Mouse (Mus musculus) midbrain, embryonic 12.5 days (tissue): Measurements from ENCODE around the gene Creb3l1. TPM values are rescaled to one million over a fixed set of nuclear protein-coding genes. Genes with fewer than 3 reads are reported as not detected.
A peak's percentile ranks its signal among the peaks of the same experiment; 100 is the strongest.

Source experiments
- ATAC-seq: fragments of 200-750 bp; cut with Nextera tagmentation; 2 replicates; pipeline ENCODE4 v1.8.0; 2017; ENCODE audit warnings: low read depth, moderate TSS enrichment, moderate library complexity; ENCODE audit not compliant: low FRiP score
- H3K27ac ChIP-seq: fragments of 300-500 bp; sonication (generic); replicated peaks from 2 replicates; pipeline ENCODE4 v1.5.1; 2016; ENCODE audit warnings: mild to moderate bottlenecking
- H3K27me3 ChIP-seq: fragments of 300-500 bp; sonication (generic); 2 replicates; pipeline ENCODE4 v1.6.1; 2016; ENCODE audit warnings: mild to moderate bottlenecking
- H3K36me3 ChIP-seq: fragments of 300-500 bp; sonication (generic); 2 replicates; pipeline ENCODE4 v1.6.1; 2016
- H3K4me1 ChIP-seq: fragments of 300-500 bp; sonication (generic); 2 replicates; pipeline ENCODE4 v1.6.1; 2016
- H3K4me2 ChIP-seq: fragments of 300-500 bp; sonication (generic); replicated peaks from 2 replicates; pipeline ENCODE4 v1.6.1; 2016; ENCODE audit warnings: mild to moderate bottlenecking, moderate library complexity
- H3K4me3 ChIP-seq: fragments of 300-500 bp; sonication (generic); 2 replicates; pipeline ENCODE4 v1.5.1; 2016; ENCODE audit warnings: mild to moderate bottlenecking
- H3K9ac ChIP-seq: fragments of 300-500 bp; sonication (generic); replicated peaks from 2 replicates; pipeline ENCODE4 v1.6.1; 2016; ENCODE audit warnings: mild to moderate bottlenecking, moderate library complexity
- H3K9me3 ChIP-seq: fragments of 300-500 bp; sonication (generic); 2 replicates; pipeline ENCODE4 v1.6.1; 2016; ENCODE audit warnings: mild to moderate bottlenecking
- WGBS: fragments of 180-500 bp; shearing (Covaris S2); methylation state at CpG from one replicate; pipeline ENCODE4 v1.1.7; 2016; 5-methylcytosine and 5-hydroxymethylcytosine counted together
- polyA plus RNA-seq: library from polyadenylated mRNA; unstranded; fragments of >200 nt; fragmentation: Nextera tagmentation; extraction: Ambion mirVana; gene quantifications from 2 replicates; pipeline ENCODE4 v1.2.1, GENCODE M21; 2016

The Creb3l1 gene
- polyA plus RNA-seq, 1 experiment from 2014 or later, result 2.5 TPM

- Histone ChIP-seq H3K36me3 (no peaks in the 10 kb centered on the region), H3K4me1 (peaks cover 29% of the 10 kb centered on the region), H3K27me3 (no peaks in the 10 kb centered on the region; the same call in 1 of the 2 replicates), H3K27ac (no peak overlapping the region), H3K9me3 (no peaks in the 10 kb centered on the region), H3K4me3 (no peak overlapping the region), H3K4me2 (no peak overlapping the region), H3K9ac (no peak overlapping the region)
- ATAC-seq, result no peak
- 56% methylated on average over 10 of the region's 10 CpGs for WGBS
These were observed 65.4 kb downstream of the Creb3l1 start for GRCm38 (mm10) chr2:91958701-91959457.

- H3K36me3 ChIP-seq, result no peaks in the 10 kb centered on the region
- no peaks in the 10 kb centered on the region for H3K27me3 ChIP-seq
- ATAC-seq, result no peak
- no peaks in the 10 kb centered on the region for H3K9me3 ChIP-seq
- H3K4me3 ChIP-seq, result no peak overlapping the region
- H3K27ac ChIP-seq, result no peak overlapping the region
- H3K4me1 ChIP-seq, result peaks cover 29% of the 10 kb centered on the region
- no peak overlapping the region for H3K4me2 ChIP-seq
- WGBS, result 91% methylated on average over 8 of the region's 8 CpGs
- no peak overlapping the region for H3K9ac ChIP-seq
These were observed 66.3 kb downstream of the Creb3l1 start for GRCm38 (mm10) chr2:91958049-91958448.

GRCm38 (mm10) chr2:91957096-91957495 lies 67.2 kb downstream of the Creb3l1 start:
- no peaks in the 10 kb centered on the region for H3K27me3 ChIP-seq
- no peak overlapping the region for H3K4me2 ChIP-seq
- H3K9ac ChIP-seq, result no peak overlapping the region; the same call in 1 of the 2 replicates
- peaks cover 20% of the 10 kb centered on the region for H3K4me1 ChIP-seq
- H3K9me3 ChIP-seq, result no peaks in the 10 kb centered on the region
- 75% methylated on average over 4 of the region's 4 CpGs for WGBS
- no peak overlapping the region for H3K27ac ChIP-seq
- H3K4me3 ChIP-seq, result no peak overlapping the region
- no peaks in the 10 kb centered on the region for H3K36me3 ChIP-seq
- peak; percentile 31; the same call in 1 of the 2 replicates for ATAC-seq

- WGBS, result 86% methylated on average over 6 of the region's 6 CpGs
- no peak overlapping the region for H3K27ac ChIP-seq
- no peaks in the 10 kb centered on the region for H3K27me3 ChIP-seq
- ATAC-seq, result no peak
- no peaks in the 10 kb centered on the region for H3K9me3 ChIP-seq
- H3K4me3 ChIP-seq, result no peak overlapping the region
- H3K36me3 ChIP-seq, result no peaks in the 10 kb centered on the region
- no peak overlapping the region for H3K9ac ChIP-seq
- no peak overlapping the region for H3K4me2 ChIP-seq
- peaks cover 15% of the 10 kb centered on the region; the same call in 1 of the 2 replicates for H3K4me1 ChIP-seq
These were observed 68.4 kb downstream of the Creb3l1 start for GRCm38 (mm10) chr2:91955875-91956274.

- H3K4me1 ChIP-seq, result peaks cover 21% of the 10 kb centered on the region
- no peak overlapping the region for H3K27ac ChIP-seq
- H3K4me2 ChIP-seq, result no peak overlapping the region
- no peak overlapping the region for H3K9ac ChIP-seq
- H3K9me3 ChIP-seq, result no peaks in the 10 kb centered on the region
- H3K4me3 ChIP-seq, result no peak overlapping the region
- H3K36me3 ChIP-seq, result no peaks in the 10 kb centered on the region
- H3K27me3 ChIP-seq, result no peaks in the 10 kb centered on the region
- WGBS, result 94% methylated on average over 4 of the region's 4 CpGs
- ATAC-seq, result no peak
These were observed 69.1 kb downstream of the Creb3l1 start for GRCm38 (mm10) chr2:91955121-91955591.

- Histone ChIP-seq H3K4me3 (no peak overlapping the region), H3K27me3 (no peaks in the 10 kb centered on the region), H3K9ac (no peak overlapping the region), H3K9me3 (no peaks in the 10 kb centered on the region), H3K4me1 (peaks cover 29% of the 10 kb centered on the region), H3K36me3 (no peaks in the 10 kb centered on the region), H3K4me2 (no peak overlapping the region), H3K27ac (no peak overlapping the region)
- 34% methylated on average over 5 of the region's 5 CpGs for WGBS
- ATAC-seq, result no peak
These were observed 70.5 kb downstream of the Creb3l1 start for GRCm38 (mm10) chr2:91953825-91954224.

- WGBS, result 19% methylated on average over 15 of the region's 15 CpGs
- Histone ChIP-seq H3K9ac (peak overlapping the region; percentile 26; the same call in 1 of the 2 replicates), H3K27ac (peak overlapping the region; percentile 10), H3K4me2 (peak overlapping the region; percentile 28), H3K27me3 (no peaks in the 10 kb centered on the region; the same call in 1 of the 2 replicates), H3K9me3 (no peaks in the 10 kb centered on the region), H3K4me1 (peaks cover 39% of the 10 kb centered on the region), H3K4me3 (no peak overlapping the region), H3K36me3 (no peaks in the 10 kb centered on the region)
- peak; percentile 52; the same call in 1 of the 2 replicates for ATAC-seq
These were observed 73.8 kb downstream of the Creb3l1 start for GRCm38 (mm10) chr2:91950275-91951085.

GRCm38 (mm10) chr2:91949411-91950274 lies 74.7 kb downstream of the Creb3l1 start:
- H3K4me2 ChIP-seq, result peak overlapping the region; percentile 28
- peak overlapping the region; percentile 26; the same call in 1 of the 2 replicates for H3K9ac ChIP-seq
- WGBS, result 72% methylated on average over 17 of the region's 17 CpGs
- H3K4me3 ChIP-seq, result no peak overlapping the region
- no peaks in the 10 kb centered on the region for H3K9me3 ChIP-seq
- 0 out of 2 replicates have a peak overlapping the region, but pooled peaks have one; percentile 10 for H3K27ac ChIP-seq
- H3K27me3 ChIP-seq, result no peaks in the 10 kb centered on the region; the same call in 1 of the 2 replicates
- peak; percentile 45 for ATAC-seq
- H3K36me3 ChIP-seq, result no peaks in the 10 kb centered on the region
- H3K4me1 ChIP-seq, result peaks cover 40% of the 10 kb centered on the region

GRCm38 (mm10) chr2:91948792-91949241 lies 75.5 kb downstream of the Creb3l1 start:
- Histone ChIP-seq H3K9ac (no peak overlapping the region), H3K9me3 (no peaks in the 10 kb centered on the region), H3K4me1 (peaks cover 47% of the 10 kb centered on the region), H3K36me3 (no peaks in the 10 kb centered on the region), H3K4me2 (no peak overlapping the region), H3K27me3 (no peaks in the 10 kb centered on the region; the same call in 1 of the 2 replicates), H3K4me3 (no peak overlapping the region), H3K27ac (0 out of 2 replicates have a peak overlapping the region, but pooled peaks have one; percentile 10)
- no peak for ATAC-seq
- WGBS, result 81% methylated on average over 3 of the region's 3 CpGs

- H3K27ac ChIP-seq, result peak overlapping the region; percentile 27
- no peak overlapping the region for H3K4me2 ChIP-seq
- no peaks in the 10 kb centered on the region for H3K36me3 ChIP-seq
- H3K9me3 ChIP-seq, result no peaks in the 10 kb centered on the region
- no peak overlapping the region for H3K9ac ChIP-seq
- H3K4me3 ChIP-seq, result no peak overlapping the region
- H3K4me1 ChIP-seq, result peaks cover 47% of the 10 kb centered on the region
- 73% methylated on average over 6 of the region's 6 CpGs for WGBS
- H3K27me3 ChIP-seq, result no peaks in the 10 kb centered on the region; the same call in 1 of the 2 replicates
- no peak for ATAC-seq
These were observed 76.2 kb downstream of the Creb3l1 start for GRCm38 (mm10) chr2:91948151-91948509.
